Mouse (Mus musculus) heart, postnatal 0 days (tissue): ENCODE results near the gene Tmsb4x. TPM values are rescaled to one million over a fixed set of nuclear protein-coding genes. Genes with fewer than 3 reads are reported as not detected.

Experiments used
- ATAC-seq: fragments of 200-750 bp; cut with Nextera tagmentation; 2 replicates; pipeline ENCODE4 v1.8.0; 2017; ENCODE audit warnings: low read depth, moderate number of reproducible peaks, moderate library complexity; ENCODE audit not compliant: insufficient read depth
- DNase-seq: peaks from one replicate; pipeline ENCODE4 v3.0.0-alpha.2; 2016; ENCODE audit warnings: low spot score
- H3K27ac ChIP-seq: fragments of 300-500 bp; sonication (generic); 2 replicates; pipeline ENCODE4 v1.5.1; 2014; ENCODE audit warnings: low read depth, mild to moderate bottlenecking
- H3K27me3 ChIP-seq: fragments of 300-500 bp; sonication (generic); 2 replicates; pipeline ENCODE4 v1.6.1; 2014; ENCODE audit warnings: low read length, mixed read lengths; ENCODE audit not compliant: control insufficient read depth, insufficient read depth
- H3K36me3 ChIP-seq: fragments of 300-500 bp; sonication (generic); replicated peaks from 2 replicates; pipeline ENCODE4 v1.6.1; 2014; ENCODE audit warnings: low read length, mixed read lengths; ENCODE audit not compliant: control insufficient read depth, insufficient read depth
- H3K4me1 ChIP-seq: fragments of 300-500 bp; sonication (generic); 2 replicates; pipeline ENCODE4 v1.6.1; 2014; ENCODE audit warnings: antibody characterized with exemption; ENCODE audit not compliant: control insufficient read depth, insufficient read depth
- H3K4me2 ChIP-seq: fragments of 300-500 bp; sonication (generic); 2 replicates; pipeline ENCODE4 v1.6.1; 2014; ENCODE audit warnings: low read depth, mild to moderate bottlenecking, low read length, moderate library complexity
- H3K4me3 ChIP-seq: fragments of 300-500 bp; sonication (generic); 2 replicates; pipeline ENCODE4 v1.5.1; 2014; ENCODE audit warnings: low read depth, low read length
- H3K9ac ChIP-seq: fragments of 300-500 bp; sonication (generic); replicated peaks from 2 replicates; pipeline ENCODE4 v1.6.1; 2014; ENCODE audit warnings: low read depth, low read length, mixed read lengths
- H3K9me3 ChIP-seq: fragments of 300-500 bp; sonication (generic); replicated peaks from 2 replicates; pipeline ENCODE4 v1.6.1; 2016; ENCODE audit warnings: low read length; ENCODE audit not compliant: control insufficient read depth
- CTCF ChIP-seq: IDR thresholded peaks from 2 replicates; pipeline ENCODE4 v1.5.1; 2016; ENCODE audit warnings: antibody characterized with exemption, control low read depth, low read depth
- EP300 ChIP-seq: IDR thresholded peaks from 2 replicates; pipeline ENCODE4 v1.6.1; 2016; ENCODE audit warnings: antibody characterized with exemption, low read depth
- whole genome bisulfite sequencing: fragments of 180-500 bp; shearing (Covaris S2); extraction: QIAGEN DNeasy Blood & Tissue Kit; methylation state at CpG from one replicate; pipeline ENCODE4 v1.1.7; 2014; 5-methylcytosine and 5-hydroxymethylcytosine counted together
- polyA plus RNA-seq: library from polyadenylated mRNA; unstranded; fragments of >200 nt; fragmentation: Nextera tagmentation; extraction: Ambion mirVana; gene quantifications from 2 replicates; pipeline ENCODE4 v1.2.1, GENCODE M21; 2015
- total RNA-seq: library from RNA; depleted of rRNA; stranded (reverse); fragments of >200 nt; gene quantifications from 2 replicates; pipeline ENCODE4 v1.2.3, GENCODE M21; 2014; ENCODE audit warnings: low replicate concordance; rRNA removed

Tmsb4x gene
- total RNA-seq (495 and 525 TPM in 2 replicates), polyA plus RNA-seq (2,040 and 2,137 TPM in 2 replicates)

GRCm38 (mm10) chrX:167208978-167209754 is at the start of gene Tmsb4x:
Gene Tmsb4x, minus strand, starts transcription at chrX:167209315.
- Histone ChIP-seq H3K9me3 (no peaks in the 10 kb centered on the region), H3K4me1 (peaks cover 3% of the 10 kb centered on the region; the same call in 1 of the 2 replicates)

GRCm38 (mm10) chrX:167241736-167242135 is 32.6 kb upstream of the Tmsb4x start:
- Histone ChIP-seq H3K36me3 (no peaks in the 10 kb centered on the region), H3K27ac (no peak overlapping the region), H3K9ac (no peak overlapping the region), H3K4me3 (no peak overlapping the region), H3K4me2 (no peak overlapping the region), H3K27me3 (no peaks in the 10 kb centered on the region), H3K4me1 (no peaks in the 10 kb centered on the region), H3K9me3 (no peaks in the 10 kb centered on the region)
- DNase-seq: no peak
- no peak for ATAC-seq
- WGBS: 85% methylated on average over 3 of the region's 3 CpGs
- TF ChIP-seq EP300 (no peak), CTCF (no peak)

More at GRCm38 (mm10) chrX:167208978-167209754, at the start of gene Tmsb4x:
- WGBS: 22% methylated on average over 39 of the region's 39 CpGs
- TF ChIP-seq CTCF: no peak
- TF ChIP-seq EP300: no peak
- peak; percentile 85 for ATAC-seq
- H3K27me3 ChIP-seq: no peaks in the 10 kb centered on the region
- H3K4me2 ChIP-seq: peak within 1 kb of the TSS; percentile 63
- peak within 1 kb of the TSS; percentile 89 for H3K27ac ChIP-seq
- peak within 1 kb of the TSS; percentile 76 for H3K4me3 ChIP-seq
- H3K36me3 ChIP-seq: peaks cover 9% of the 10 kb centered on the region; the same call in 1 of the 2 replicates
- DNase-seq: peak; percentile 80
- peak within 1 kb of the TSS; percentile 93 for H3K9ac ChIP-seq

GRCm38 (mm10) chrX:167239293-167239921 is 30.3 kb upstream of the Tmsb4x start:
- no peak for DNase-seq
- 66% methylated on average over 9 of the region's 9 CpGs for WGBS
- no peak overlapping the region for H3K27ac ChIP-seq
- no peak overlapping the region for H3K4me3 ChIP-seq
- H3K9ac ChIP-seq: no peak overlapping the region
- H3K27me3 ChIP-seq: no peaks in the 10 kb centered on the region
- no peak for TF ChIP-seq EP300
- TF ChIP-seq CTCF: no peak
- H3K9me3 ChIP-seq: no peaks in the 10 kb centered on the region
- no peaks in the 10 kb centered on the region for H3K4me1 ChIP-seq
- H3K36me3 ChIP-seq: no peaks in the 10 kb centered on the region
- no peak for ATAC-seq
- no peak overlapping the region for H3K4me2 ChIP-seq

DNA sequence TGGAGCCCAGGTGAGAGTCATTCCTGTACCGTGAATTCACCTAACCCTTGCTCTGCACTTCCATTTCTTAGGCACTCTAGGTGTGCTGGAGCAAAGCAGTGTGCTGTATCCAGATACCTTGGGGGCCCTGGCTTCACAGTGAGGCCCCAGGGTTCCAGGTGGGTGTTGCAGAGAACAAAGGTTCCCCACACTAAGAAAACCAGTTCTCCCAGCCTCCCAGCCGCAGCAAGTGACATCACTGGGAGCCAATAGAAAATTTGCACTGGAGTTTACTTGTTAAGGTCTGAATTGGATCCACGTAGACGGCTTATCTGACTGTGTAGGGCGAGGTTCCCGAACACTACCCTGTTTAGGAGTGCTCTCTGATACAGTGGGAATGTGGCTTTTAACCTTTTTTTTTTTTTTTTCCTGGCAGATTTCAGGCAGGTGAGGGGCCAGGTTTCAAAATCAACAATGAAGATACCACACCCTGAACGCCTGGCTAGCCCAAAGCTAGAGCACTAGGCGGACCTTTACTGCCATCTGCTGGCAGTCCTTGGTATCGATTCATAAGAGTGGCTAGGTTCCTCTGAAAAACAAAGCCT is 24.1 kb upstream of the Tmsb4x start:
- no peak overlapping the region for H3K9ac ChIP-seq
- no peaks in the 10 kb centered on the region for H3K9me3 ChIP-seq
- TF ChIP-seq CTCF: peak; percentile 79
- no peak for TF ChIP-seq EP300
- no peak overlapping the region for H3K27ac ChIP-seq
- no peaks in the 10 kb centered on the region for H3K36me3 ChIP-seq
- ATAC-seq: 0 out of 2 replicates have a peak, but pooled peaks have one; percentile 33
- 22% methylated on average over 9 of the region's 9 CpGs for WGBS
- H3K4me3 ChIP-seq: no peak overlapping the region
- no peak overlapping the region; the same call in 1 of the 2 replicates for H3K4me2 ChIP-seq
- DNase-seq: no peak
- no peaks in the 10 kb centered on the region for H3K27me3 ChIP-seq
- no peaks in the 10 kb centered on the region for H3K4me1 ChIP-seq

DNA sequence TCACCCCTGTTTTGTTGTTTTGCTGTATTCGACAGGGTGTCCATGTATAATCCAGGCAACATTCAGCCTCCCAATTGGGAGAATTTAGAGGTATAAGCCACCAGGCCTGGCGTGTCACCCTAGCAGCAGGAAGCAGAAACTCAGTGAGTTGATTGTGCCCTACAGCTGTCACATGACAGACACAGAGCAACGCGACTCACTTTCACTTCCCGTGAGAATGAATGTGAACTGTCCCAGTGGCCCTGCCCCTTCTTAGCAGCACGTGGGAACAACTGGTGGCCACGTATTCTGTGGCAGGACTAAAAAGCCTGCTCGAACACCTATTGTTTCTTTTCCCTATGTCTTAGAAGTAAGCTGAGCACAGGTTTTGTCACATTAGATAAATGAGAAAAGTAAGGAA is 22.0 kb upstream of the Tmsb4x start:
- H3K4me2 ChIP-seq: no peak overlapping the region
- ATAC-seq (no peak), DNase-seq (no peak)
- H3K27me3 ChIP-seq: no peaks in the 10 kb centered on the region
- TF ChIP-seq EP300 (no peak), CTCF (no peak)
- H3K4me1 ChIP-seq: no peaks in the 10 kb centered on the region
- H3K4me3 ChIP-seq: no peak overlapping the region
- no peak overlapping the region for H3K27ac ChIP-seq
- H3K9me3 ChIP-seq: no peaks in the 10 kb centered on the region
- no peaks in the 10 kb centered on the region for H3K36me3 ChIP-seq
- WGBS: 52% methylated on average over 8 of the region's 8 CpGs
- H3K9ac ChIP-seq: no peak overlapping the region
